Mouse (Mus musculus): Measurements from ENCODE around the gene Rasgrf1. TPM values are rescaled to one million over a fixed set of nuclear protein-coding genes. Genes with fewer than 3 reads are reported as not detected.

Rasgrf1 gene
- polyA plus RNA-seq, 1 experiment, result not detected

- no peak for TF ChIP-seq MAX (IDR thresholded peaks at IDR 0.05)
- no peak for TF ChIP-seq FOSL1 (IDR thresholded peaks at IDR 0.05; ENCODE audit: insufficient read depth, low read length, poor library complexity, severe bottlenecking)
- TF ChIP-seq USF1 (IDR thresholded peaks at IDR 0.05; ENCODE audit: low read depth), result no peak
- TF ChIP-seq MYOG (IDR thresholded peaks at IDR 0.05; ENCODE audit: control insufficient read depth, extremely low read depth, insufficient read length), result no peak
- TF ChIP-seq MYOD1 (IDR thresholded peaks at IDR 0.05; ENCODE audit: control insufficient read depth, insufficient read length, low read depth), result no peak
- no peak for TF ChIP-seq CEBPB (IDR thresholded peaks at IDR 0.05; ENCODE audit: low read depth)
- TF ChIP-seq CTCF (IDR thresholded peaks at IDR 0.05; ENCODE audit: control insufficient read depth, insufficient read depth, insufficient read length), result no peak
- H3K79me2 ChIP-seq (ENCODE audit: control insufficient read depth, insufficient read depth), result no peaks in the 10 kb centered on the region
- no peak overlapping the region for H3K4me3 ChIP-seq (ENCODE audit: insufficient read depth, poor library complexity, severe bottlenecking)
- no peaks in the 10 kb centered on the region for H3K79me3 ChIP-seq (ENCODE audit: low read depth)
- no peaks in the 10 kb centered on the region for H3K36me3 ChIP-seq (ENCODE audit: control insufficient read depth, insufficient read depth)
- H3K27me3 ChIP-seq (ENCODE audit: control insufficient read depth, insufficient read depth, insufficient read length), result no peaks in the 10 kb centered on the region
- no peak overlapping the region for H3ac ChIP-seq (ENCODE audit: control insufficient read depth, insufficient read length, low read depth)
Observed at GRCm38 (mm10) chr9:90008138-90008537, 98.4 kb downstream of the Rasgrf1 start.

GRCm38 (mm10) chr9:90011849-90012248, 102.1 kb downstream of the Rasgrf1 start:
- H3K27me3 ChIP-seq (ENCODE audit: control insufficient read depth, insufficient read depth, insufficient read length), result no peaks in the 10 kb centered on the region
- TF ChIP-seq USF1 (IDR thresholded peaks at IDR 0.05; ENCODE audit: low read depth) (no peak), MAX (IDR thresholded peaks at IDR 0.05) (no peak), MYOG (IDR thresholded peaks at IDR 0.05; ENCODE audit: control insufficient read depth, extremely low read depth, insufficient read length) (no peak), CTCF (IDR thresholded peaks at IDR 0.05; ENCODE audit: control insufficient read depth, insufficient read depth, insufficient read length) (no peak), MYOD1 (IDR thresholded peaks at IDR 0.05; ENCODE audit: control insufficient read depth, insufficient read length, low read depth) (no peak), CEBPB (IDR thresholded peaks at IDR 0.05; ENCODE audit: low read depth) (no peak), FOSL1 (IDR thresholded peaks at IDR 0.05; ENCODE audit: insufficient read depth, low read length, poor library complexity, severe bottlenecking) (no peak)

GRCm38 (mm10) chr9:90014649-90015048, 104.9 kb downstream of the Rasgrf1 start:
- H3K79me3 ChIP-seq (ENCODE audit: low read depth), result no peaks in the 10 kb centered on the region
- H3K36me3 ChIP-seq (ENCODE audit: control insufficient read depth, insufficient read depth), result no peaks in the 10 kb centered on the region
- no peaks in the 10 kb centered on the region for H3K79me2 ChIP-seq (ENCODE audit: control insufficient read depth, insufficient read depth)
- no peaks in the 10 kb centered on the region for H3K27me3 ChIP-seq (ENCODE audit: control insufficient read depth, insufficient read depth, insufficient read length)
- no peak overlapping the region for H3K4me3 ChIP-seq (ENCODE audit: insufficient read depth, poor library complexity, severe bottlenecking)
- H3ac ChIP-seq (ENCODE audit: control insufficient read depth, insufficient read length, low read depth), result no peak overlapping the region
- no peak for TF ChIP-seq MYOG (IDR thresholded peaks at IDR 0.05; ENCODE audit: control insufficient read depth, extremely low read depth, insufficient read length)
- TF ChIP-seq CEBPB (IDR thresholded peaks at IDR 0.05; ENCODE audit: low read depth), result no peak
- TF ChIP-seq MYOD1 (IDR thresholded peaks at IDR 0.05; ENCODE audit: control insufficient read depth, insufficient read length, low read depth), result no peak
- no peak for TF ChIP-seq MAX (IDR thresholded peaks at IDR 0.05)
- no peak for TF ChIP-seq USF1 (IDR thresholded peaks at IDR 0.05; ENCODE audit: low read depth)
- no peak for TF ChIP-seq FOSL1 (IDR thresholded peaks at IDR 0.05; ENCODE audit: insufficient read depth, low read length, poor library complexity, severe bottlenecking)
- no peak for TF ChIP-seq CTCF (IDR thresholded peaks at IDR 0.05; ENCODE audit: control insufficient read depth, insufficient read depth, insufficient read length)

More at GRCm38 (mm10) chr9:90011849-90012248, 102.1 kb downstream of the Rasgrf1 start:
- H3ac ChIP-seq (ENCODE audit: control insufficient read depth, insufficient read length, low read depth), result no peak overlapping the region
- no peak overlapping the region for H3K4me3 ChIP-seq (ENCODE audit: insufficient read depth, poor library complexity, severe bottlenecking)
- H3K79me2 ChIP-seq (ENCODE audit: control insufficient read depth, insufficient read depth), result no peaks in the 10 kb centered on the region
- no peaks in the 10 kb centered on the region for H3K79me3 ChIP-seq (ENCODE audit: low read depth)
- H3K36me3 ChIP-seq (ENCODE audit: control insufficient read depth, insufficient read depth), result no peaks in the 10 kb centered on the region

GRCm38 (mm10) chr9:90016204-90016603, 106.5 kb downstream of the Rasgrf1 start:
- H3K4me3 ChIP-seq (ENCODE audit: insufficient read depth, poor library complexity, severe bottlenecking), result no peak overlapping the region
- TF ChIP-seq MAX (IDR thresholded peaks at IDR 0.05) (no peak), CTCF (IDR thresholded peaks at IDR 0.05; ENCODE audit: control insufficient read depth, insufficient read depth, insufficient read length) (no peak), CEBPB (IDR thresholded peaks at IDR 0.05; ENCODE audit: low read depth) (no peak), MYOG (IDR thresholded peaks at IDR 0.05; ENCODE audit: control insufficient read depth, extremely low read depth, insufficient read length) (no peak), USF1 (IDR thresholded peaks at IDR 0.05; ENCODE audit: low read depth) (no peak), FOSL1 (IDR thresholded peaks at IDR 0.05; ENCODE audit: insufficient read depth, low read length, poor library complexity, severe bottlenecking) (no peak), MYOD1 (IDR thresholded peaks at IDR 0.05; ENCODE audit: control insufficient read depth, insufficient read length, low read depth) (no peak)

GRCm38 (mm10) chr9:90020866-90021265, 111.2 kb downstream of the Rasgrf1 start:
- Histone ChIP-seq H3K4me3 (ENCODE audit: insufficient read depth, poor library complexity, severe bottlenecking) (no peak overlapping the region), H3K27me3 (ENCODE audit: control insufficient read depth, insufficient read depth, insufficient read length) (no peaks in the 10 kb centered on the region), H3K36me3 (ENCODE audit: control insufficient read depth, insufficient read depth) (no peaks in the 10 kb centered on the region), H3K79me3 (ENCODE audit: low read depth) (no peaks in the 10 kb centered on the region), H3K79me2 (ENCODE audit: control insufficient read depth, insufficient read depth) (no peaks in the 10 kb centered on the region), H3ac (ENCODE audit: control insufficient read depth, insufficient read length, low read depth) (no peak overlapping the region)
- TF ChIP-seq CTCF (IDR thresholded peaks at IDR 0.05; ENCODE audit: control insufficient read depth, insufficient read depth, insufficient read length), result no peak
- TF ChIP-seq FOSL1 (IDR thresholded peaks at IDR 0.05; ENCODE audit: insufficient read depth, low read length, poor library complexity, severe bottlenecking), result no peak

More at GRCm38 (mm10) chr9:90016204-90016603, 106.5 kb downstream of the Rasgrf1 start:
- Histone ChIP-seq H3K27me3 (ENCODE audit: control insufficient read depth, insufficient read depth, insufficient read length) (no peaks in the 10 kb centered on the region), H3K79me3 (ENCODE audit: low read depth) (no peaks in the 10 kb centered on the region), H3ac (ENCODE audit: control insufficient read depth, insufficient read length, low read depth) (no peak overlapping the region), H3K79me2 (ENCODE audit: control insufficient read depth, insufficient read depth) (no peaks in the 10 kb centered on the region), H3K36me3 (ENCODE audit: control insufficient read depth, insufficient read depth) (no peaks in the 10 kb centered on the region)

GRCm38 (mm10) chr9:90021442-90021841, 111.7 kb downstream of the Rasgrf1 start:
- Histone ChIP-seq H3K36me3 (ENCODE audit: control insufficient read depth, insufficient read depth) (no peaks in the 10 kb centered on the region), H3K79me2 (ENCODE audit: control insufficient read depth, insufficient read depth) (no peaks in the 10 kb centered on the region), H3ac (ENCODE audit: control insufficient read depth, insufficient read length, low read depth) (no peak overlapping the region), H3K27me3 (ENCODE audit: control insufficient read depth, insufficient read depth, insufficient read length) (no peaks in the 10 kb centered on the region), H3K79me3 (ENCODE audit: low read depth) (no peaks in the 10 kb centered on the region), H3K4me3 (ENCODE audit: insufficient read depth, poor library complexity, severe bottlenecking) (no peak overlapping the region)
- TF ChIP-seq CTCF (IDR thresholded peaks at IDR 0.05; ENCODE audit: control insufficient read depth, insufficient read depth, insufficient read length), result no peak
- TF ChIP-seq USF1 (IDR thresholded peaks at IDR 0.05; ENCODE audit: low read depth), result no peak
- TF ChIP-seq MAX (IDR thresholded peaks at IDR 0.05), result no peak
- TF ChIP-seq MYOG (IDR thresholded peaks at IDR 0.05; ENCODE audit: control insufficient read depth, extremely low read depth, insufficient read length), result no peak
- no peak for TF ChIP-seq CEBPB (IDR thresholded peaks at IDR 0.05; ENCODE audit: low read depth)
- no peak for TF ChIP-seq MYOD1 (IDR thresholded peaks at IDR 0.05; ENCODE audit: control insufficient read depth, insufficient read length, low read depth)
- no peak for TF ChIP-seq FOSL1 (IDR thresholded peaks at IDR 0.05; ENCODE audit: insufficient read depth, low read length, poor library complexity, severe bottlenecking)
